8 mouse cellular contexts compared by ENCODE assay signal in the genomic region with DNA sequence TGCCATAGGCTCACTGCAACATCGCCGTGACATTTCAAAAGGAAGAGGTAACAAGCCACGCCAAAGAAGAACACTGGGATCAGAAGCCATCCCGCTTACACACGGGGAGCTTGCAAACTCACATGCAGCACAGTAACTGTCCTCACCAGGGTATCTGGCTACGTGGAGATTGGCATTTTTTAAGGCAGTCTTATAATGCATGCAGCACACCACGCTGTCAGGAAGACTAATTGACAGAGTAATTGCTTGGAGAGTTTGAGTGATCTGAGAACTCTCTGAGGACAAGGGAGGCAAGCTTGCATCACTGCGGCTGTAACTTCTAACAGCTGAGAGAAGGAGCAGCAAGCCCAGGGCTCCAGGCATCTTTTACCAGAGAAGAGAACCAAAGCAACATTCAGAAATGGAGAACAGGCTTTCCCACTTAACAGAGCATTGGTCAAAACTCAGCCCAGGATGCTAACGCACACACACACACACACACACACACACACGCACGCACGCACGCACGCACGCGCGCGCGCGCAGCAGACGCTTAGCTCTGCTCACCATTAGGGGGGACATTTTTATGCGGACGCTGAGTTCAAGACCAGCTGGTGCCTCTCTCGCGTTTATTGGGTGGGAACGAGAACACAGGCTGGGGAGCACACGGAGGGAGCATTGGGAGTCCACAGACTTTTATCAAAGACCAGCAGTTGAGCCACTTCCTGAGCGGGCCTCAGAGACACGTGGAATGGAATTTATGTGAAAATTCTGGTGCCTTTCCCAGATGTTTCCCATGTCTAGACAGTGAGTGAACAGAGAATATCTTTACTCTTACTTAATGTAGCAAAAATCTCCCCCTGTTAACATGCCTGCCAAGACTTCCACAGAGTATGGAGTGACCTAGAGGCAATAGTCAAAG.
DNase-seq lines count a peak whose midpoint lies in the region; ATAC-seq and TF ChIP-seq lines count a peak whose summit lies in the region.

No protein-coding gene starts in this region.

- no peaks in the 10 kb centered on the region for H3K9me3 ChIP-seq in ES-E14 (ENCODE audit: control insufficient read depth, insufficient read depth, low read depth, low read length)
- H3K9me3 ChIP-seq in limb, embryonic 13.5 days: no peaks in the 10 kb centered on the region

- H3K4me1 ChIP-seq in ES-E14 (ENCODE audit: control insufficient read depth in 2 of 2, insufficient read depth in 2 of 2, low read length in 2 of 2, poor library complexity in 1 of 2): no peaks in the 10 kb centered on the region
- H3K4me1 ChIP-seq in limb, embryonic 13.5 days: peaks cover 16% of the 10 kb centered on the region

- no peak overlapping the region for H3K9ac ChIP-seq in ES-E14 (ENCODE audit: insufficient read depth, low read depth, low read length, poor library complexity, severe bottlenecking)
- H3K9ac ChIP-seq in limb, embryonic 13.5 days: no peak overlapping the region

- H3K27me3 ChIP-seq in limb, embryonic 13.5 days: no peaks in the 10 kb centered on the region

- DNase-seq in ES-E14 (ENCODE audit: low read depth, low spot score) (no peak), WW6 (ENCODE audit: low read depth, low spot score) (peak; percentile 13)
- DNase-seq in heart, adult 18-20 months: peak; percentile 7 to 11
- no peak for DNase-seq in B cell, adult 2 months
- DNase-seq in layer of hippocampus, postnatal 25 days (ENCODE audit: extremely low spot score in 1 of 2, low spot score in 1 of 2): no peak
- no peak for DNase-seq in urinary bladder, postnatal 10 days (ENCODE audit: low spot score)

- ATAC-seq in limb, embryonic 13.5 days (ENCODE audit: low FRiP score, low read depth): peak; percentile 94
- ATAC-seq in erythroid progenitor cell, adult 5-6 weeks (replicated peaks; ENCODE audit: low FRiP score, poor library complexity, severe bottlenecking): no peak

- H3K4me3 ChIP-seq in ES-E14 (ENCODE audit: insufficient read depth in 1 of 2, low read depth in 1 of 2, low read length in 2 of 2, poor library complexity in 1 of 2, severe bottlenecking in 1 of 2): 0 out of 4 replicates have a peak overlapping the region, but pooled peaks of 1 of the 2 experiments have one; percentile 1
- H3K4me3 ChIP-seq in limb, embryonic 13.5 days: peak overlapping the region; percentile 18; the same call in 1 of the 2 replicates

- in situ Hi-C loops in ES-E14 (cut with MboI; ENCODE audit: low sequenced_read_pairs in 2 of 2, unreplicated experiment in 2 of 2): no loop called here

- H3K4me2 ChIP-seq in limb, embryonic 13.5 days (replicated peaks): peak overlapping the region; percentile 49

- WGBS in limb, embryonic 13.5 days: 33% methylated on average over 29 of the region's 29 CpGs

- H3K36me3 ChIP-seq in ES-E14 (ENCODE audit: control insufficient read depth, insufficient read depth, low read length, poor library complexity, severe bottlenecking): no peaks in the 10 kb centered on the region
- H3K36me3 ChIP-seq in limb, embryonic 13.5 days: no peaks in the 10 kb centered on the region

- no peak overlapping the region for H3K27ac ChIP-seq in ES-E14 (ENCODE audit: insufficient read depth, low read depth, low read length, poor library complexity, severe bottlenecking)
- peak overlapping the region; percentile 55; the same call in 1 of the 2 replicates for H3K27ac ChIP-seq in limb, embryonic 13.5 days

TF ChIP-seq in ES-E14, 5 proteins besides CTCF, POLR2A, EP300 and RAD21:
- TF ChIP-seq HCFC1 (IDR thresholded peaks at IDR 0.05; ENCODE audit: borderline replicate concordance, insufficient read depth, low read length): no peak
- peak; percentile 75; the same call in 1 of the 2 replicates for TF ChIP-seq CHD2 (IDR thresholded peaks at IDR 0.05; ENCODE audit: low read depth, low read length)

Comparison
In these comparisons a context has a peak if more than half of its experiments do, and no peak if none do; other contexts are left out.
1. DNase-seq: peak in WW6 (single experiment) and heart, adult 18-20 months (2 of 2); none in ES-E14 (single experiment), B cell, adult 2 months (0 of 2), layer of hippocampus, postnatal 25 days (0 of 2) and urinary bladder, postnatal 10 days (single experiment).